Mouse (Mus musculus) liver, embryonic 14.5 days (tissue): ENCODE data around the gene Morn2.

ENCODE experiments used
- CTCF ChIP-seq: IDR thresholded peaks from 2 replicates; pipeline ENCODE4 v1.5.1; 2016; ENCODE audit warnings: antibody characterized with exemption, low read depth, control low read depth
- EP300 ChIP-seq: IDR thresholded peaks from 2 replicates; pipeline ENCODE4 v1.6.1; 2016; ENCODE audit warnings: antibody characterized with exemption, low read depth

DNA sequence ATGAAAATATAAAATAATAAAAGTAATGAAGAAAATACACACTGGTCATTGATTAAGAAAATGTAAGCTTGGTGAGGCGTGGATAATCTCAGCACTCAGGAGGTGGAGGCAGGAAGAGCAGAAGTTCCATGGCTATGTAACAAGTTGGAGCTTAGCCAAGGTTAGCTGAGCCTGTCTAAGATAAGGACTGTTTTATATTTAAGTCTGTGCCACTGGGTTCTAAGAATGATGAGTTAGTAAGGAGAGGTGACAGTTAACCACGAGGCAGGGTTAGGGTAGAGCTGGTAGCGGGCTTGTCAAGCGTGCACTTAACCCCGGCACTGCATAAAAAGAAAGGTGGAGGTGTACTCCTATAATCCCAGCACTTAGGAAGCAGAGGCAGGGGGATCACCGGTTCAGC, 32.2 kb downstream of the Morn2 start:
- no peak for TF ChIP-seq CTCF
- TF ChIP-seq EP300: no peak
